Mouse (Mus musculus) layer of hippocampus, adult 2 months (tissue): ENCODE data around the gene Khdrbs1. TPM values are rescaled to one million over a fixed set of nuclear protein-coding genes. Genes with fewer than 3 reads are reported as not detected.
A peak's percentile ranks its signal among the peaks of the same experiment; 100 is the strongest.
"Not testable (repeated sequence)": the region's sequence is repeated elsewhere in the genome, so short reads cannot be mapped to it uniquely, and the experiment has no call there.

ENCODE experiments used
- DNase-seq, 2 experiments: peaks; one replicate each; pipeline ENCODE4 v3.0.0; 2022; ENCODE audit warnings: low spot score in 2 of 2
- H3K27ac ChIP-seq: fragments of 200-600 bp; 2 replicates; pipeline ENCODE4 v1.8.1; 2022
- H3K4me3 ChIP-seq: fragments of 200-600 bp; 2 replicates; pipeline ENCODE4 v1.8.1; 2022; ENCODE audit warnings: mild to moderate bottlenecking
- CTCF ChIP-seq: fragments of 200-600 bp; conservative IDR thresholded peaks from 2 replicates; pipeline ENCODE4 v1.8.1; 2022; ENCODE audit warnings: antibody characterized with exemption, mild to moderate bottlenecking, moderate library complexity
- total RNA-seq, 2 experiments: library from RNA; stranded (reverse); gene quantifications; 2 replicates each; pipeline ENCODE4 v1.2.3; 2021

Gene Khdrbs1
- total RNA-seq, 2 experiments from 2014 or later, result 87.4 to 92.5 TPM

DNA sequence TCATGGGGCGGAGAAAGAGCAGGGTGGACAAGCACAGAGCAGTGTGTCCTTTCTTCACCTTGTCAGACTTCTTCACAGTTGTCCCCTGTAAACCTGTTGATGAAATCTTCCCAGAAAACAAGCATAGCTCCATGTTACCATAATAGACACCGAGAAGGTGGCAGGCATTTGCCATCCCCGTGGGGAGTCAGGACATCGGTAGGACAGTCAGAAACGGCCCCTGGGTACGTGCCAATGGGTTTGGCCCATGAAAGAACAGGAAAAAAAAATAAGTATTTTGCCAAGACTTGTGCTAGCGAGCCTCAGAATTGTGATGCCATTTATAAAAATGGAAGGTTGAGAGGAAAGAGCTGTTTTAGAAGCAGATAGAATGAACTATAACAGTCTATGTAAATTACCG lies 25.7 kb upstream of the Khdrbs1 start:
- DNase-seq, result no peak
- no peak for TF ChIP-seq CTCF
- Histone ChIP-seq H3K27ac (no peak overlapping the region), H3K4me3 (no peak overlapping the region)

DNA sequence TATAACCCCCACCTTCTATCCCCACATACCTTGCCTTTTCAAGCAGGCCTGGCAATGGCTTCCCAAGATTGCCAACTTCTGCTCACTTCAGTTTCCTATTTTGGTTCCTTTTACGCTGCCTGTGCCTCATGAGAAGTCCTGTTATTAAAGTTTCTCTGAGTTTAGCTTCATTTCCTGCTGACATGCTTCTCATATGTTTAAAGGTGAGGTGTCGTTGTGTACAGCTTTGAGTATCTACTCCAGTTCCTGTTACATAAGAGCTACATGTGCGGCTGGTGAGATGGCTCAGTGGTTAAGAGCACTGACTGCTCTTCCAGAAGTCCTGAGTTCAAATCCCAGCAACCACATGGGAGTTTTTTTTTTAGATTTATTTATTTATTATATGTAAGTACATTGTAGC lies 23.2 kb upstream of the Khdrbs1 start:
- no peak for DNase-seq
- no peak overlapping the region for H3K27ac ChIP-seq
- no peak for TF ChIP-seq CTCF
- no peak overlapping the region for H3K4me3 ChIP-seq

DNA sequence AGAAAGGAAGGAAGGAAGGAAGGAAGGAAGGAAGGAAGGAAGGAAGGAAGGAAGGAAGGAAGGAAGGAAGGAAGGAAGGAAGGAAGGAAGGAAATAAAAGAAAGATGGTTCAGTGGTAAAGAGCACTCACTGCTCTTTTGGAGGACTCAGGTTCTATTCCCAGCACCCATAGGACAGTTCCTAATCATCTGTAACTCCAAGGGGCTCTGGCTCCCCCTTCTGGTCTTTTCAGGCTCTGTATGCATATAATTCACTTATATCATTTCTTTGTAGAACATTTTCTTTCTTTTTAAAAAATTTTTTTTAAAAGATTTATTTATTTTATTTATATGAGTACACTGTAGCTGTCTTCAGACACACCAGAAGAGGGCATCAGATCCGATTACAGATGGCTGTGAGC lies 20.4 kb upstream of the Khdrbs1 start:
- DNase-seq, H3K4me3 ChIP-seq, H3K27ac ChIP-seq: not testable (repeated sequence)
- TF ChIP-seq CTCF, result peak; percentile 35

DNA sequence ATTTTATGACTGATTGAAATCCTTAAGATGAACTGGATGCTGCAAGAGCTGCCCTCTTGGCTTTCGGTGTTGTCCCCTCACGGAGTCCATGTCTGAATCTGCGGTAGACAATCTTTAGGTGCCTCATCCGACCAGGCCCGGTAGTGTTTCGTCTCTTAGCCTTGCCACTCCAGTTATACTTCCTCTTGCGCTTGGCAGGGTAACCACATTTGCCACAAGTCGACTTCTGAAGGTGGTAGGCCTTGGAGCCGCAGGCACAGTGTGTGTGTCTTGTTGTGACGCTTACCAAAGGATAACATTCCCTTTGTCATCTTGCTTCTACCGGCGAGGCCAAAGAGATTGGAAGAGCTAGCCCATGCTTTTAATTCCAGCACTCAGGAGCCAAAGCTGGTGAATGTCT lies 19.5 kb upstream of the Khdrbs1 start:
- DNase-seq, result no peak
- Histone ChIP-seq H3K4me3 (no peak overlapping the region), H3K27ac (no peak overlapping the region)
- TF ChIP-seq CTCF, result no peak

DNA sequence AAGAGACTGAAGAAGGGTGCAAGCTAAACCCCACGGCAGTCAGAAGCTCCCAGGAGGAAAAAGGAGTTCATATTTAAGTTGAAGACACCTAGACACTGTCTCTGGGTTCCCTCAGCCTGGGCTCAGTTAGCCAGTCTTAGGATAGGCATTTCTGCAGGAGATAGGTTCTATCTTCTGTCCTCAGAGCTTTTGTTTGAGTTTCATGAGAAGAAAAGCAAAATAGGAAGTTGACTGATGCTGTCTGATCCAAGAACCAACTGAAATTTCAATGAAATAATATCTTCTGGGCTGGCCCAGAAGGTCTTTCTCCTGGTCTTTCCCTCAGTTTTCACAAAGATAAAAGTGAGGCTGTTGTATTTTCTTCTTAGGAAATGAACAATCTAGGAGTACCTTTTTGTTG lies 13.4 kb upstream of the Khdrbs1 start:
- H3K27ac ChIP-seq, result no peak overlapping the region
- no peak for TF ChIP-seq CTCF
- no peak for DNase-seq
- no peak overlapping the region for H3K4me3 ChIP-seq

DNA sequence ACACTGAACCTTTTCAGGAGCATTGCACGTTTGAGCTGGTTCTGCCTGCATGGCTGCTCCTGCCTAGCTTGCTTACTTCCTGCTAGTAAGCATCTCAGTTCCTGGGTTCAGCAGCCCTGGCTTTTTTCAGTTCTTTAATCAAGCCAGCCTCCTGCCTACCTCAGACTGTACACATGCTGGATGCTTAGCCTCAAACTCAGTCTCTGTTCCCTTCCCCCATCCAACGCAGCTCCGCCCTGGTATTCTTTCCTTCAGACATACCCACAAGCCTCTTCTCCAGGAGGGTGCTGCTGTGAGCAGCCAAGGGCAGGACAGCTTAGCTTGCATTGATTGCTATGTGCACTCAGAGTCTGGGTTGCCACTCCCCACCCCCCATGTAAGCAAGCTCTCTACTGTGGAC lies 12.6 kb upstream of the Khdrbs1 start:
- DNase-seq, result no peak
- Histone ChIP-seq H3K4me3 (no peak overlapping the region), H3K27ac (no peak overlapping the region)
- TF ChIP-seq CTCF, result no peak

DNA sequence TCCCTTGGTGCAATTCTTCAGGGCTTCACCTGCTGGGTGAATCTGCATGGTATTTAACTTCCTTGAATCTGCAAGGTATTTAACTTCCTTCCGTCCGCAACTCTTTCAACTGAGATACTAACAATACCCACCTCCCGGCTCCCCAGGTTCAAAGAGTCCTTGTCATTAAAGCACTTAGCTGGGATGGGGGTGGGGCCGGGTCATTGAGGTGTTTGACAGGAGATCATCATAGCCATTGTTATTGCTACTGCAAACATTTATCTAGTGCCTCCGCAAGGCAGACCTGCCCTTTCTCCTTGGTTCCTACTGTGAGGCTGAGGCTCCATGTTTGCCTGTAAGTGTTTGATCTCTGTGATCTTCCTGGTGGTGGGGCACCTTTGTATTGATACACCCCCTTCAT lies 8.3 kb upstream of the Khdrbs1 start:
- no peak overlapping the region for H3K4me3 ChIP-seq
- H3K27ac ChIP-seq, result no peak overlapping the region
- no peak for DNase-seq
- TF ChIP-seq CTCF, result no peak

DNA sequence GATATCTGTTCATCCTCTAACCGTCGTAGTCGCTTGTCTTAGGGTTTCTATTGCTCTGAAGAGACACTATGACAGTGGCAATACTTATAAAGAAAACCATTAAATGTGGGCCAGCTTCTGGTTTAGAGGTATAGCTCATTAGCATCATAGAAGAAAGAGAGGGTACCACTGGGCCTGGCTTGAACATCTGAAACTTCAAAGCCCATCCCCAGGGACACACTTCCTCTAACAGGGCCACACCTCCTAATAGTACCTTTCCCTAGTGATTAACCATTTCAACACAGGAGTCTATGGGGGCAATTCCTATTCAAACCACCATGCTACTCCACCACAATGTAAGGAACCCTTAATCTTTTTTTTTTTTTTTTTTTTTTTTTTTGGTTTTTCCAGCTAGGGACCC lies 4.5 kb upstream of the Khdrbs1 start:
- no peak for TF ChIP-seq CTCF
- no peak for DNase-seq
- Histone ChIP-seq H3K27ac (no peak overlapping the region), H3K4me3 (no peak overlapping the region)

DNA sequence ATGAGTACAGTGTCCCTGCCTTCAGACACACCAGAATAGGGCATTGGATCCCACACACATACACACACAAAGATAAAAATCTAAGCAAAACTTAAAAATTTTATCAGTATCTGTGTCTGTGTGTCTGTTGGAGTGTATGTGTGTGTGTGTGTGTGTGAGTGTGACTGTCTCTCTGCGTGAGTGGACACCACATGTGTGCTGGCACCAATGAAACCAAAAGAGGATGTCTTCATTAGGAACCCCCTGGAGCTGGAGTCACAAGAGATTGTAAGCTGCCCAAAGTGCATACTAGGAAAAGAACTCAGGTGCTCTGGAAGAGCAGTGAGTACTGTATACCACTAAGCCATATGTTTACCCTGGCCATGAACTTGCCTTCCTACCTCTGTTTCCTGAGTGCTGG lies 4.0 kb upstream of the Khdrbs1 start:
- H3K27ac ChIP-seq, result no peak overlapping the region
- no peak for TF ChIP-seq CTCF
- H3K4me3 ChIP-seq, result no peak overlapping the region
- DNase-seq, result no peak

DNA sequence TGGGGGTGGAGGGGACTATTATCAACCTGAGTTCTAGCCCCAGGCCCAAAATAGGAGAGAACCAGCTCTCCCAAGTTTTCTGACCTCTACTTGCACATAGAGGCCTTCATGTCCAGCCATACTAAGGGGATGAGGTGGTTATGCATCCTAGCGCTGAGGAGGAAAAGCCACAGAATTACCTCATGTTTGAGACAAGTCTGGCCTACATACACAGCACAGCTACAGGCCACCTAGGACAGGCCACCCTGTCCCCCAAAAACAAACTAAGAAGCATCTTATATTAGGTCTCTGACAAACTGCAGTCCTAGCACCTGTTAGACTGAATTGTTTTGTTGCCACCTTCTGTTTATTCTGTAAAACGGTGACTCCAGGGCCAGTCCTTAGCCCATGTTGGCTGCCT lies 1.4 kb upstream of the Khdrbs1 start:
- peak overlapping the region; percentile 95; the same call in 1 of the 2 replicates for H3K27ac ChIP-seq
- no peak for DNase-seq
- no peak for TF ChIP-seq CTCF
- H3K4me3 ChIP-seq, result no peak overlapping the region; the same call in 1 of the 2 replicates

DNA sequence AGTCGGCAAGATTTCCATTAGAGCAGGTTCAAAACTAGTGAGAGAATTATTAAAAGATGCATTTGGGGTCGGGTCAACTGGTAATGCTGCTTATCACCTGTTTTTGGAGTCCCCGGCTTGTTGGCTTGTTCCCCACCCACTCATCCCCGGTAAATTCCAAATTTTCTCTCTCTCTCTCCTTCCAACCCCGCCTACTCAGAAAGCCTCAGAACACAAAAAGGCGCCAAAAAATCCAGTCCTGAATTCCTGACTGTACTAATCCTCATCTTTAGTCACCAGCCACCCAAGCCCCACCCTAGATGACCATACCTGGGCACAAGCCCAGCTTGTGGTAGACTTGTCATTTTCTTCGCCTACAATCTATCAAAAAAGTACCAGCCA lies 897 bp upstream of the Khdrbs1 start:
- no peak for TF ChIP-seq CTCF
- peak in 1 of 2 experiments; percentile 17 for DNase-seq

DNA sequence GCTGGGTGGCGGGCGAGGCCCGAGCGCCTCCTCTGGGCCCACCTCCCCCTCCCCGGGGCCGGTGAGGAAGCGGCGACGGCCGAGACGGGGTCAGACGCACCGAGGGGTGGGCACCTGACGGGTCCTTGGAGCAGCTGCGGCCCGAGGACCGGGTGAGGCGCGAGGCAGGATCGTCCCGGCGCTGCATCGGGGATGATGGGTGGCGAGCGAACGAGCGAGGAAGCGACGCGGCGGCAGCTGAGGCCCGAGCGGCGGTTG lies 200 bp downstream of the Khdrbs1 start:
- H3K4me3 ChIP-seq, result peak overlapping the region; percentile 85
- no peak for DNase-seq
- H3K27ac ChIP-seq, result peak overlapping the region; percentile 99
- no peak for TF ChIP-seq CTCF

More for the DNA sequence above, 897 bp upstream of the Khdrbs1 start:
- Histone ChIP-seq H3K4me3 (peak overlapping the region; percentile 85), H3K27ac (peak overlapping the region; percentile 95)

DNA sequence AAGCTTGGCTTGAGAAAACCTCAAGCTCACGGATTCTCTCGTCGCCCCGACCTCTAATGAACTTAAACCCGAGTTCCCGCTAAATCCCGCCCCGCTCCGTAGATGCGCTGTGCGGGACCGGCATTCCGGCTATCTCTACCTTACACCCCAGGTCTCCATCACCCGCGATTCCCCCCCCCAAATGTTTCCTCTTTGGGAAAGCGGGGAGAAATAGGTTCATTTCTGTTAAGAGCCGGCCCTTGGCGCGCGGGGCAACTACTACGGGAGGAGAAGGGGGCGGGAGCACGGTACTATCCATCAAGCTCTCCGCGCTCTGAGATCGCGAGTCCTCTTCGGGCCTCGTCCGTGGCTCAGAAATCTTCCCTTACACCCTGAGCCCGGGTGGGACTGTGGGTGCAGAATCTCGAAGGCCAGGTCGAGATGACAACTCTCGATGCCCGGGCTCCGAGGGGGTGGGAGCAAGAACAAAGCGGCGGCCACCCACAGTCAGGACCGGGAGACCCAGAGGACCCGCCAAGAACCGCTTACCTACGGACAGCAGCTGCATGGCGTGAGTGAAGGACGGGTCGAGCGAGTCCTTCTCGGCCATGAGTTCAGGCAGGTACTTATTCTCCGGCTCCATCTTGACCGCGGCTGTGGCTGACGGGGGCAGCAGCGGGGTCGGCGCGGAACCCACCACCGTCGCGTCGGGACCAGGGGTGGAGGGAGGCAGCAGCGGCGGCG lies 691 bp downstream of the Khdrbs1 start:
- Histone ChIP-seq H3K27ac (peak overlapping the region; percentile 99), H3K4me3 (peak overlapping the region; percentile 85)
- DNase-seq, result no peak
- no peak for TF ChIP-seq CTCF

DNA sequence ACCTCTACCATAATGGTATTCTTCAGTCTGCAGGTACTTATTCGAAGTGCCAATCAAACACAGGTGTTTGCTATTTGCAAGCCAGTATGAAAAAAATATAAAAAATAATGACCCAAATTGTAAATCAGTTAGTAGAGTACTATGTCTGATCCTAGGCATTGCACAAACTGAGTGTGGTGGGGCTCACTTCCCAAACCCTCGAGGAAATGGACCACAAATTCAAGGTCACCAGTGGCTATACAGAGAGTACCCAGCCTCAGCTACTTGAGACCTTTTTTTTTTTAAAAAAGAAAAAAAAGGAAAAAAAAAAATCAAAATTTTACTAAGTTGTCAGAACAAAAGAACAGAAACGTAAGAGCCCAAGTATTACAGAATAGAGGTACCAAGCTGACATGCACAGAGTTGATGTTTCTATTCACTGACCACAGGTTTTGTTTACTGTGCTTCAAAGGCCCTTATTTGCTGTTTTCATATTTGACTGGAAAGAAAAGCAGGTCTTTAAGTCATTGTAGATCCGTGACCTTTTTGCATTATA lies 2.9 kb downstream of the Khdrbs1 start:
- no peak overlapping the region for H3K27ac ChIP-seq
- TF ChIP-seq CTCF, result no peak
- no peak for DNase-seq
- H3K4me3 ChIP-seq, result no peak overlapping the region
